Mouse (Mus musculus) limb, embryonic 10.5 days (tissue): ENCODE data around the gene Vti1b. TPM values are rescaled to one million over a fixed set of nuclear protein-coding genes. Genes with fewer than 3 reads are reported as not detected.

ENCODE experiments used
- DNase-seq: peaks from one replicate; pipeline ENCODE4 v3.0.0-alpha.2; 2017; ENCODE audit warnings: low spot score
- H3K27ac ChIP-seq: fragments of 300-500 bp; sonication (generic); 2 replicates; pipeline ENCODE4 v1.5.1; 2016; ENCODE audit warnings: mild to moderate bottlenecking
- H3K27me3 ChIP-seq: fragments of 300-500 bp; sonication (generic); 2 replicates; pipeline ENCODE4 v1.6.1; 2016; ENCODE audit warnings: low read depth, mild to moderate bottlenecking; ENCODE audit not compliant: poor library complexity, severe bottlenecking
- H3K36me3 ChIP-seq: fragments of 300-500 bp; sonication (generic); 2 replicates; pipeline ENCODE4 v1.6.1; 2016; ENCODE audit warnings: mild to moderate bottlenecking, moderate library complexity
- H3K4me1 ChIP-seq: fragments of 300-500 bp; sonication (generic); 2 replicates; pipeline ENCODE4 v1.6.1; 2016
- H3K4me3 ChIP-seq: fragments of 300-500 bp; sonication (generic); 2 replicates; pipeline ENCODE4 v1.5.1; 2016; ENCODE audit warnings: mild to moderate bottlenecking, moderate library complexity
- H3K9me3 ChIP-seq: fragments of 300-500 bp; sonication (generic); replicated peaks from 2 replicates; pipeline ENCODE4 v1.6.1; 2016; ENCODE audit warnings: mild to moderate bottlenecking
- WGBS: fragments of 180-500 bp; shearing (Covaris S2); methylation state at CpG from one replicate; pipeline ENCODE4 v1.1.7; 2016; 5-methylcytosine and 5-hydroxymethylcytosine counted together
- polyA plus RNA-seq: library from polyadenylated mRNA; unstranded; fragments of >200 nt; fragmentation: Nextera tagmentation; extraction: Ambion mirVana; gene quantifications from 2 replicates; pipeline ENCODE4 v1.2.1, GENCODE M21; 2016

Vti1b gene
- polyA plus RNA-seq, 1 experiment from 2014 or later: 91.8 TPM

GRCm38 (mm10) chr12:79173721-79174120 is 1.3 kb upstream of the Vti1b start:
- Histone ChIP-seq H3K27ac (no peak overlapping the region), H3K27me3 (no peaks in the 10 kb centered on the region), H3K4me1 (peaks cover 8% of the 10 kb centered on the region), H3K4me3 (no peak overlapping the region), H3K36me3 (peaks cover 36% of the 10 kb centered on the region), H3K9me3 (no peaks in the 10 kb centered on the region)
- DNase-seq: no peak
- WGBS: 89% methylated on average over 5 of the region's 5 CpGs

DNA sequence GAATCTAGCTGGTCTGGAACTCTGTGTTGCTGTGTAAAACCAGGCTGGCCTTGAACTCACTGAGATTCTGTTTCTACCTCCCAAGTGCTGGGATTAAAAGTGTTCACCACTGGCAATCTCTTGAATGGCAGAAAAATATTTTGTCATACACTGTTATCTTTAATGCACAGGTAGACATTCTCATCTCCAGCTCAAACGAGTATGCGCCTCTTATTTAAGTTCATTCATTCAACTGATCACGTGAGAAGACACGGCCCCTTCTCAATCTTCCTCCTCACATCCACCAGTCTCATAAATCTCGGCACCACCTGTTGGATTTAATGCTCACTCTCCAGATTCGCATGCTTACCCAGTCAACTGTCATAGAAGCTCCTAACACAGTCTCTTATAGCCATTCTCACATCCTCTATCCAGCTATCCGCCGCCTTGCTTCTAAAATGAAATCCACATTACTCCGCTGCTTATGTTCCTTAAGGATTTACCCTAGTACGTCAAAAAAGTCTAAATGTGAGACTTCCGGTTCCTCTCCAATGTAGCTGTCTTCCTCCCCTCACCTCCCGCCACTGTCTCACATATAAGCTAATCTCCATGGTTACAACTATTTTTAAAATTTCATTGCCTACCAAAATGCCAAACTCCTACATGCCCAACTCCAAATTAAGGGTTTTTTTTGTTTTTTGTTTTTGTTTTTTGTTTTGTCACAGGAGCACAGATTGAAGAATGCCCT is 1.0 kb downstream of the Vti1b start:
- Histone ChIP-seq H3K4me3 (peak overlapping the region; percentile 85), H3K27me3 (no peaks in the 10 kb centered on the region), H3K4me1 (peaks cover 8% of the 10 kb centered on the region), H3K36me3 (peaks cover 21% of the 10 kb centered on the region), H3K9me3 (no peaks in the 10 kb centered on the region), H3K27ac (peak overlapping the region; percentile 100)
- DNase-seq: no peak
- whole genome bisulfite sequencing: 44% methylated on average over 12 of the region's 12 CpGs

- Histone ChIP-seq H3K4me1 (peaks cover 8% of the 10 kb centered on the region), H3K27me3 (no peaks in the 10 kb centered on the region), H3K27ac (no peak overlapping the region), H3K36me3 (peaks cover 16% of the 10 kb centered on the region), H3K4me3 (no peak overlapping the region), H3K9me3 (no peaks in the 10 kb centered on the region)
- no peak for DNase-seq
- WGBS: 84% methylated on average over 3 of the region's 3 CpGs
Measured at GRCm38 (mm10) chr12:79170421-79170820, 2.0 kb downstream of the Vti1b start.

- DNase-seq: no peak
- no peaks in the 10 kb centered on the region for H3K9me3 ChIP-seq
- H3K4me1 ChIP-seq: peaks cover 8% of the 10 kb centered on the region
- H3K27me3 ChIP-seq: no peaks in the 10 kb centered on the region
- peaks cover 13% of the 10 kb centered on the region for H3K36me3 ChIP-seq
- H3K4me3 ChIP-seq: no peak overlapping the region
- H3K27ac ChIP-seq: no peak overlapping the region
Measured at GRCm38 (mm10) chr12:79169173-79169572, 3.3 kb downstream of the Vti1b start.

GRCm38 (mm10) chr12:79162876-79163275 is 9.6 kb downstream of the Vti1b start:
- WGBS: 93% methylated on average over 3 of the region's 3 CpGs
- Histone ChIP-seq H3K36me3 (peaks cover 74% of the 10 kb centered on the region), H3K4me1 (no peaks in the 10 kb centered on the region), H3K27ac (no peak overlapping the region), H3K4me3 (no peak overlapping the region), H3K27me3 (no peaks in the 10 kb centered on the region), H3K9me3 (no peaks in the 10 kb centered on the region)
- no peak for DNase-seq

GRCm38 (mm10) chr12:79149653-79150052 is 22.8 kb downstream of the Vti1b start:
- H3K4me3 ChIP-seq: no peak overlapping the region
- no peaks in the 10 kb centered on the region for H3K4me1 ChIP-seq
- 94% methylated on average over 6 of the region's 6 CpGs for WGBS
- DNase-seq: no peak
- H3K27ac ChIP-seq: no peak overlapping the region
- peaks cover 11% of the 10 kb centered on the region for H3K36me3 ChIP-seq
- H3K9me3 ChIP-seq: no peaks in the 10 kb centered on the region
- H3K27me3 ChIP-seq: no peaks in the 10 kb centered on the region

DNA sequence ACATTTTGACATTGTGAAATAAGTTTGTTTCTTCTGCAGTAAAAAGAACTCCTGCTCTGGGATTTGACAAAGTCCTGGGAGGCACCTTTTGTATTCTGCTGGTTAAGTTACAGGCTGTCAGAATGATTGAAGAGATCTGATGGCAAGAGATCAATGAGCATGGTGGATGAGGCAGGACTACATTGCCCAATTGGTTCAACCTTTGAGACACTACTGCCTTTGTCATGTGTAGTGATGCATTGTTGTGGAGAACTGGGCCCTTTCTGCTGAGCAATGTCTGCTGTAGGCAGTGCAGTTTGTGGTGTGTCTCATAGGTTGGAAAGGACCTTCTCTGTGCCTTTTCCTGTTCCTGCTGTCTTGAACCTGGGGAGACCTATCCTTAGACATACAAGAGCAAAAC is 31.1 kb downstream of the Vti1b start:
- DNase-seq: no peak
- Histone ChIP-seq H3K27me3 (no peaks in the 10 kb centered on the region), H3K9me3 (no peaks in the 10 kb centered on the region), H3K36me3 (no peaks in the 10 kb centered on the region), H3K4me1 (no peaks in the 10 kb centered on the region), H3K4me3 (no peak overlapping the region), H3K27ac (no peak overlapping the region)

DNA sequence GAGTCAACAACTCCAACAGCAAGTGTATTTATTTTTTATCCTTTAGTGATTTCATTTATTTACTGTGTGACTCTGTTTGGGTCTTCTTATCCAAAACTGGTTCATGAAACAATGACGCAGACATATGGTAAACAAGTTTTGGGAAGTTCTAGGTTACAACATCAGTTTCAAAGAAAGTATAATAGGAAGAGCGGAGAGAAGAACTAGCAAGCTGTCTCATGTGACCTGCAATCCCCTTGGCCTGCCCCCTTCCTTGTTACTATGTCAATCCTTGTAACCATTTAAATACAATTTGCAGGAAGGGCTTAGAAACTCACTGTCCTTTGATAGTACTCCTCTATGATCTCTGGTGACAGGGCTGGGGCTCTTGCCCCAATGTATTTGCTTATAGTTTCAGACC is 31.7 kb downstream of the Vti1b start:
- Histone ChIP-seq H3K4me3 (no peak overlapping the region), H3K27ac (no peak overlapping the region), H3K9me3 (no peaks in the 10 kb centered on the region), H3K4me1 (no peaks in the 10 kb centered on the region), H3K27me3 (no peaks in the 10 kb centered on the region), H3K36me3 (no peaks in the 10 kb centered on the region)
- WGBS: 91% methylated on average over 2 of the region's 2 CpGs
- DNase-seq: no peak

- H3K27me3 ChIP-seq: 0 out of 2 replicates have a peak, but pooled peaks cover 9% of the 10 kb centered on the region
- no peak overlapping the region for H3K4me3 ChIP-seq
- H3K9me3 ChIP-seq: no peaks in the 10 kb centered on the region
- no peaks in the 10 kb centered on the region for H3K4me1 ChIP-seq
- no peak for DNase-seq
- H3K36me3 ChIP-seq: no peaks in the 10 kb centered on the region
- no peak overlapping the region for H3K27ac ChIP-seq
- WGBS: 75% methylated on average over 1 of the region's 1 CpGs
Measured at GRCm38 (mm10) chr12:79139417-79139816, 33.0 kb downstream of the Vti1b start.

GRCm38 (mm10) chr12:79138999-79139398 is 33.5 kb downstream of the Vti1b start:
- no peaks in the 10 kb centered on the region for H3K9me3 ChIP-seq
- no peak overlapping the region for H3K4me3 ChIP-seq
- no peaks in the 10 kb centered on the region for H3K4me1 ChIP-seq
- no peak for DNase-seq
- H3K27ac ChIP-seq: no peak overlapping the region
- H3K27me3 ChIP-seq: 0 out of 2 replicates have a peak, but pooled peaks cover 13% of the 10 kb centered on the region
- H3K36me3 ChIP-seq: no peaks in the 10 kb centered on the region

DNA sequence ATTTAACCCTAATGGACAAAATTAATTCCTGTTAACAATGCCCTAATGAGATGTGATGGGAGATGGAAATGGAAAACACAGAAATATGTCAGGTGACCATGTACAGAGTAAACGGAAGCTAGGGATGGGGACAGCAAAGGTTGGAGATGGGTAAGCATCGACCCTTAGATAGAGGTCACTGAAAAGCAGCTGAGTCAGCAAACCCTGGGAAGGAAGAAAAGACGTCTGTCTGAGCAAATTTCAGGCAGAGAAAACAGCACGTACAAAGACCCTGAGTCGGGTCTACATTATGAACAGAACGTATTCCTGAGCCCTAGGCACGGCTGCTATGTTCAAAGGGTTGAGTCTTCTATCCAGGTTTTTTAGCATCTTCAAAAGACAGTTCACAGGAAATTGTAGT is 35.5 kb downstream of the Vti1b start:
- DNase-seq: no peak
- Histone ChIP-seq H3K27ac (no peak overlapping the region), H3K36me3 (no peaks in the 10 kb centered on the region), H3K4me1 (no peaks in the 10 kb centered on the region), H3K27me3 (peaks cover 33% of the 10 kb centered on the region), H3K9me3 (no peaks in the 10 kb centered on the region), H3K4me3 (no peak overlapping the region)
- 82% methylated on average over 7 of the region's 7 CpGs for WGBS

DNA sequence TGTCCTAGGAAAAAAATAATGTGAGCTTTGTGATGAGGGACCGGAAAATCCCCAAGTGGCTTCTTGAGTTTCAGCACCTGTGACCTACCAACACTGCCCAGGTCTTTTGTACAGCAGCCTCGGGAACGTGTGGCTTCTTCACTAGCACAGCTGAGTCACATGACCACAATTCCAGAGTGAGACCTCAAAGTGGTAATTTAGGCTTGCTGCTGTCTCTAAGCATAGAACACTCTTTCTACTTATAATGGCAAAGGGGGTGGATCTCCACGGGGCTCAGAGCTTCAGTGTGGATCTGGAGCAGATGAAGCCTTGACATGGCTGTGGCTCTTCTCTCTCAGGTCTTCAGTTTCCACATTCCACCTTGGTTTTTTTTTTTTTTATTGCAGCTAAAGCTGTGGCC is 37.4 kb downstream of the Vti1b start:
- H3K9me3 ChIP-seq: no peaks in the 10 kb centered on the region
- no peak for DNase-seq
- no peaks in the 10 kb centered on the region for H3K36me3 ChIP-seq
- 52% methylated on average over 4 of the region's 4 CpGs for WGBS
- H3K27ac ChIP-seq: no peak overlapping the region
- no peak overlapping the region for H3K4me3 ChIP-seq
- H3K27me3 ChIP-seq: peaks cover 52% of the 10 kb centered on the region
- H3K4me1 ChIP-seq: peaks cover 12% of the 10 kb centered on the region

DNA sequence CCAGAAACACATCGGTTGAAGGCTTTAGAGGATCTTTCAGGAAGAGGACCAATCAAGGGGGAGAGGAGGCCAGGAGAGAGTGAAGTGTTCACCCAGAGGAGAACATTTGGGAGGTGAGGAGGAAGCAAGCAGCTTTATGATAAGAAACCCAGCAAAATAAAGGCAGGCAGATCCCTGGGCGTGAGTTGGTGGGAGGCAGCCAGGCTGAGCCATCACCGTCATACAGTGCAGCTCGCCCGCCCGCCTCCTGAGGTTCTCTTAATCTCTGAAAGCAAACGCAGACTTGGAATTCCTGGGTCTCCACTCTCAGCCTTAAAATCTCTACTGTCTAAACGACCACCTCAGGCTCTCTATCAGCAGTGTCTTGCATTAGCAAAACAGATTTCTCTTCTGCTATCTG is 37.8 kb downstream of the Vti1b start:
- no peak overlapping the region for H3K4me3 ChIP-seq
- DNase-seq: no peak
- no peaks in the 10 kb centered on the region for H3K36me3 ChIP-seq
- no peaks in the 10 kb centered on the region for H3K9me3 ChIP-seq
- peaks cover 12% of the 10 kb centered on the region for H3K4me1 ChIP-seq
- 56% methylated on average over 8 of the region's 8 CpGs for WGBS
- H3K27ac ChIP-seq: no peak overlapping the region
- peaks cover 56% of the 10 kb centered on the region for H3K27me3 ChIP-seq
